Mouse (Mus musculus): ENCODE data around the gene Pkig. TPM values are rescaled to one million over a fixed set of nuclear protein-coding genes. Genes with fewer than 3 reads are reported as not detected.

Gene Pkig
- polyA plus RNA-seq, 1 experiment from 2014 or later: 136 TPM

DNA sequence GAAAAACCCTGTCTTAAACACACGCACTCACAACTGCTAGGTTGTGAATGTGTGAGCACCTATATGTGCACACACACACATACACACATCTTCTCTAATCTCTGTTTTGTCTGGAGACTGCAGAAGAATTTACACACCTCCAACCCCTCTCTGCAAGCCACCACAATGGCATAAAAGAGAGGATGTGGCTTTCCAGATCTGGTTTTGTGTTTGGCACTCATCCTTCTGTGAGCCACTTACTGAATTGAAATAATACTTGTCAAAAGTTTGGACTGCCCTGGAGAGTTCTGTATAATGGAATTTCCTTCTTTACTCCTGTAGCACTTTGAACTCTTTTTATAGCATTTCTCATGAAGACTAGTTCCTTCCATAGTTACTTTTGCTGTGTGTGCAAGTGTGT is 8.9 kb downstream of the Pkig start:
- WGBS: 96% methylated on average over 1 of the region's 1 CpGs
- Histone ChIP-seq H3K27ac (ENCODE audit: low read depth, low read length) (no peak overlapping the region), H3K36me3 (ENCODE audit: control insufficient read depth, insufficient read depth, low read length) (no peaks in the 10 kb centered on the region), H3K4me1 (replicated peaks; ENCODE audit: control insufficient read depth, insufficient read depth, low read length) (no peaks in the 10 kb centered on the region), H3K9ac (ENCODE audit: low read depth, low read length) (no peak overlapping the region), H3K4me2 (replicated peaks; ENCODE audit: low read depth, low read length) (no peak overlapping the region), H3K4me3 (ENCODE audit: low read depth, low read length) (no peak overlapping the region), H3K27me3 (ENCODE audit: control insufficient read depth, insufficient read depth, low read length) (no peaks in the 10 kb centered on the region), H3K9me3 (ENCODE audit: control insufficient read depth, low read length) (no peaks in the 10 kb centered on the region)
- no peak for DNase-seq (ENCODE audit: low spot score)
- no peak for ATAC-seq (ENCODE audit: low FRiP score)

GRCm38 (mm10) chr2:163670872-163671594 is 12.8 kb downstream of the Pkig start:
- DNase-seq (ENCODE audit: low spot score) (no peak), ATAC-seq (ENCODE audit: low FRiP score) (no peak)
- no peak overlapping the region for H3K9ac ChIP-seq (ENCODE audit: low read depth, low read length)
- no peaks in the 10 kb centered on the region for H3K27me3 ChIP-seq (ENCODE audit: control insufficient read depth, insufficient read depth, low read length)
- no peak overlapping the region for H3K27ac ChIP-seq (ENCODE audit: low read depth, low read length)
- H3K4me1 ChIP-seq (replicated peaks; ENCODE audit: control insufficient read depth, insufficient read depth, low read length): no peaks in the 10 kb centered on the region
- H3K9me3 ChIP-seq (ENCODE audit: control insufficient read depth, low read length): no peaks in the 10 kb centered on the region
- 93% methylated on average over 11 of the region's 11 CpGs for WGBS
- no peak overlapping the region for H3K4me3 ChIP-seq (ENCODE audit: low read depth, low read length)
- no peaks in the 10 kb centered on the region for H3K36me3 ChIP-seq (ENCODE audit: control insufficient read depth, insufficient read depth, low read length)
- no peak overlapping the region for H3K4me2 ChIP-seq (replicated peaks; ENCODE audit: low read depth, low read length)

DNA sequence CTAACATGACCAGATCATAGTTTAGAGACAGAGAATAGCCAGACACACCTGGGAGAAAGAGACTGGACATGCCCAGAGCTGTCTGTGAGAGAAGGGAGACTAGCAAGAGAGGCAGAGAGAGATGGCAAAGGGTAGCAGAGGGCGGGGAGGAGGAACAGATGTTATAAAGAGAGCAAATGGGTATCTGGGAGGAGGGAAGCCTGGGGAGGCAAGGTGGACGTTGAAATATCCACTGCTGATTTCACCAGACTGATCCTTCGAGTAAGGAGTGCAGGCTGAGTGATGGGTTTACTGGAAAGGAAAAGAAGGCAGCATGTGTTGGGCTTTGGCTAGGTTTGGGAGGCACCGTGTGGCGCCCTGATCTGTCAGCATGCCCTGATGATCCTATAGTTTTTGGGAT is 16.2 kb downstream of the Pkig start:
- Histone ChIP-seq H3K9ac (ENCODE audit: low read depth, low read length) (no peak overlapping the region), H3K4me1 (replicated peaks; ENCODE audit: control insufficient read depth, insufficient read depth, low read length) (no peaks in the 10 kb centered on the region), H3K4me3 (ENCODE audit: low read depth, low read length) (no peak overlapping the region), H3K27ac (ENCODE audit: low read depth, low read length) (no peak overlapping the region), H3K4me2 (replicated peaks; ENCODE audit: low read depth, low read length) (no peak overlapping the region), H3K27me3 (ENCODE audit: control insufficient read depth, insufficient read depth, low read length) (no peaks in the 10 kb centered on the region), H3K9me3 (ENCODE audit: control insufficient read depth, low read length) (no peaks in the 10 kb centered on the region), H3K36me3 (ENCODE audit: control insufficient read depth, insufficient read depth, low read length) (no peaks in the 10 kb centered on the region)
- WGBS: 74% methylated on average over 5 of the region's 5 CpGs
- DNase-seq (ENCODE audit: low spot score): no peak
- ATAC-seq (ENCODE audit: low FRiP score): no peak

DNA sequence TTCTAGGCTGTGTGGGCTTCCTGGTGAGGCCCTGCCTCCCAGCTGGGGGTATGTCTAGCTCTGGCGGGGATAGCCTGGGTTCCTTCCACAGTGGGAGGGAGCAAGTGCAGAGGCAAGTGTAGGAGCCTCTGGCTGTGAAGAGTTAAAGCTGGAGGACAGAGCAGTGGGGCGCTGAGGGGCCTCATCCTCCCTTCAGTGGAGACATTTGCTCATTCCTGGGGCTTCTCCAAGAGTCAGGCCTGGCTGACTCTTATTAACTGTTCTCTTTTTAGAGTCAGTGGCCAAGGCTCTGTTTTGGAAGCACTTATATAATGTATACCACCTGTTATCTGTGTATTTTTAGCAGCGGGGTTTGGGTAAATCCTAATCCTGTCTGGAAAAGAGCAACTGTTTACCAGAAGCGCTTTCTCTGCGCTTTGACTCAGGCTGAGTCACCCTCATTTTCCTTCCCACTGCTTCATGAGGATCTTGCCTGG is 17.0 kb downstream of the Pkig start:
- 49% methylated on average over 5 of the region's 5 CpGs for WGBS
- H3K4me3 ChIP-seq (ENCODE audit: low read depth, low read length): no peak overlapping the region
- no peak overlapping the region for H3K27ac ChIP-seq (ENCODE audit: low read depth, low read length)
- no peak for ATAC-seq (ENCODE audit: low FRiP score)
- no peak overlapping the region for H3K9ac ChIP-seq (ENCODE audit: low read depth, low read length)
- H3K27me3 ChIP-seq (ENCODE audit: control insufficient read depth, insufficient read depth, low read length): no peaks in the 10 kb centered on the region
- no peak overlapping the region for H3K4me2 ChIP-seq (replicated peaks; ENCODE audit: low read depth, low read length)
- no peaks in the 10 kb centered on the region for H3K4me1 ChIP-seq (replicated peaks; ENCODE audit: control insufficient read depth, insufficient read depth, low read length)
- no peak for DNase-seq (ENCODE audit: low spot score)
- no peaks in the 10 kb centered on the region for H3K36me3 ChIP-seq (ENCODE audit: control insufficient read depth, insufficient read depth, low read length)
- H3K9me3 ChIP-seq (ENCODE audit: control insufficient read depth, low read length): no peaks in the 10 kb centered on the region

GRCm38 (mm10) chr2:163675662-163676061 is 17.5 kb downstream of the Pkig start:
- Histone ChIP-seq H3K4me1 (replicated peaks; ENCODE audit: control insufficient read depth, insufficient read depth, low read length) (no peaks in the 10 kb centered on the region), H3K4me3 (ENCODE audit: low read depth, low read length) (no peak overlapping the region), H3K27me3 (ENCODE audit: control insufficient read depth, insufficient read depth, low read length) (no peaks in the 10 kb centered on the region), H3K27ac (ENCODE audit: low read depth, low read length) (no peak overlapping the region), H3K36me3 (ENCODE audit: control insufficient read depth, insufficient read depth, low read length) (no peaks in the 10 kb centered on the region), H3K9ac (ENCODE audit: low read depth, low read length) (no peak overlapping the region), H3K4me2 (replicated peaks; ENCODE audit: low read depth, low read length) (no peak overlapping the region), H3K9me3 (ENCODE audit: control insufficient read depth, low read length) (no peaks in the 10 kb centered on the region)
- 89% methylated on average over 6 of the region's 6 CpGs for WGBS
- no peak for DNase-seq (ENCODE audit: low spot score)
- no peak for ATAC-seq (ENCODE audit: low FRiP score)

DNA sequence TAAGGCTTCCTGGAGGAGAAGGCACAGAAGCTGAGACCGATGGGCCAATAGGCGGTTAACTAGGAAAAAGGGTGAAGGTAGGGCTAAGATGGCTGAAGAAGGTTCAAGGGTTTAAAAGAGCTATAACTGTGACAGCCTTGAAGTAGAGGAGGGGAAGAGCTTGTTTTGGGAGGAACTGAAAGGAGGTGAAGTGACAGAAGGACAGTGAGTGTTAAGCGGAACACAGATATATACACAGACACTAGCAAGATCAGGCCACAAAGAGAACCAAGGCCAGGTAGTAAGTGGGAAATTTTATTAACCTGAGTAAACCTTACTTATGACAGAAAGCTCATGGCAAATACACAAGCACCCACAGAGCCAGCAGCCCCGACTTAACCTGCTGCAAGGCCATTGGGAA is 18.1 kb downstream of the Pkig start:
- no peak overlapping the region for H3K9ac ChIP-seq (ENCODE audit: low read depth, low read length)
- no peak overlapping the region for H3K27ac ChIP-seq (ENCODE audit: low read depth, low read length)
- no peak for ATAC-seq (ENCODE audit: low FRiP score)
- no peaks in the 10 kb centered on the region for H3K27me3 ChIP-seq (ENCODE audit: control insufficient read depth, insufficient read depth, low read length)
- no peak overlapping the region for H3K4me2 ChIP-seq (replicated peaks; ENCODE audit: low read depth, low read length)
- H3K9me3 ChIP-seq (ENCODE audit: control insufficient read depth, low read length): no peaks in the 10 kb centered on the region
- no peaks in the 10 kb centered on the region for H3K4me1 ChIP-seq (replicated peaks; ENCODE audit: control insufficient read depth, insufficient read depth, low read length)
- no peak for DNase-seq (ENCODE audit: low spot score)
- WGBS: 94% methylated on average over 4 of the region's 4 CpGs
- H3K4me3 ChIP-seq (ENCODE audit: low read depth, low read length): no peak overlapping the region
- H3K36me3 ChIP-seq (ENCODE audit: control insufficient read depth, insufficient read depth, low read length): no peaks in the 10 kb centered on the region

GRCm38 (mm10) chr2:163676745-163677144 is 18.6 kb downstream of the Pkig start:
- H3K36me3 ChIP-seq (ENCODE audit: control insufficient read depth, insufficient read depth, low read length): no peaks in the 10 kb centered on the region
- 94% methylated on average over 3 of the region's 3 CpGs for WGBS
- H3K27me3 ChIP-seq (ENCODE audit: control insufficient read depth, insufficient read depth, low read length): no peaks in the 10 kb centered on the region
- DNase-seq (ENCODE audit: low spot score) (no peak), ATAC-seq (ENCODE audit: low FRiP score) (no peak)
- H3K9ac ChIP-seq (ENCODE audit: low read depth, low read length): no peak overlapping the region
- no peak overlapping the region for H3K4me2 ChIP-seq (replicated peaks; ENCODE audit: low read depth, low read length)
- no peak overlapping the region for H3K4me3 ChIP-seq (ENCODE audit: low read depth, low read length)
- H3K27ac ChIP-seq (ENCODE audit: low read depth, low read length): no peak overlapping the region
- no peaks in the 10 kb centered on the region for H3K9me3 ChIP-seq (ENCODE audit: control insufficient read depth, low read length)
- no peaks in the 10 kb centered on the region for H3K4me1 ChIP-seq (replicated peaks; ENCODE audit: control insufficient read depth, insufficient read depth, low read length)

- no peaks in the 10 kb centered on the region for H3K36me3 ChIP-seq (ENCODE audit: control insufficient read depth, insufficient read depth, low read length)
- H3K27ac ChIP-seq (ENCODE audit: low read depth, low read length): no peak overlapping the region
- H3K4me1 ChIP-seq (replicated peaks; ENCODE audit: control insufficient read depth, insufficient read depth, low read length): no peaks in the 10 kb centered on the region
- no peak overlapping the region for H3K9ac ChIP-seq (ENCODE audit: low read depth, low read length)
- no peaks in the 10 kb centered on the region for H3K27me3 ChIP-seq (ENCODE audit: control insufficient read depth, insufficient read depth, low read length)
- DNase-seq (ENCODE audit: low spot score) (no peak), ATAC-seq (ENCODE audit: low FRiP score) (no peak)
- no peak overlapping the region for H3K4me2 ChIP-seq (replicated peaks; ENCODE audit: low read depth, low read length)
- no peaks in the 10 kb centered on the region for H3K9me3 ChIP-seq (ENCODE audit: control insufficient read depth, low read length)
- 88% methylated on average over 2 of the region's 2 CpGs for WGBS
- no peak overlapping the region for H3K4me3 ChIP-seq (ENCODE audit: low read depth, low read length)
Observed at GRCm38 (mm10) chr2:163682344-163682743, 24.2 kb downstream of the Pkig start.

- Histone ChIP-seq H3K4me2 (replicated peaks; ENCODE audit: low read depth, low read length) (no peak overlapping the region), H3K4me1 (replicated peaks; ENCODE audit: control insufficient read depth, insufficient read depth, low read length) (peaks cover under 1% of the 10 kb centered on the region; the same call in 1 of the 2 replicates), H3K27me3 (ENCODE audit: control insufficient read depth, insufficient read depth, low read length) (no peaks in the 10 kb centered on the region), H3K4me3 (ENCODE audit: low read depth, low read length) (no peak overlapping the region), H3K9ac (ENCODE audit: low read depth, low read length) (no peak overlapping the region), H3K9me3 (ENCODE audit: control insufficient read depth, low read length) (no peaks in the 10 kb centered on the region), H3K36me3 (ENCODE audit: control insufficient read depth, insufficient read depth, low read length) (no peaks in the 10 kb centered on the region), H3K27ac (ENCODE audit: low read depth, low read length) (no peak overlapping the region)
- no peak for DNase-seq (ENCODE audit: low spot score)
- WGBS: 73% methylated on average over 4 of the region's 4 CpGs
- ATAC-seq (ENCODE audit: low FRiP score): no peak
Observed at GRCm38 (mm10) chr2:163685287-163685686, 27.1 kb downstream of the Pkig start.
